Mouse (Mus musculus): ENCODE results near the gene Vstm4. TPM values are rescaled to one million over a fixed set of nuclear protein-coding genes. Genes with fewer than 3 reads are reported as not detected.

Gene Vstm4
- polyA plus RNA-seq (2015; fragmentation: Nextera tagmentation; extraction: Ambion mirVana), result 4.9 and 6.4 TPM in 2 replicates

DNA sequence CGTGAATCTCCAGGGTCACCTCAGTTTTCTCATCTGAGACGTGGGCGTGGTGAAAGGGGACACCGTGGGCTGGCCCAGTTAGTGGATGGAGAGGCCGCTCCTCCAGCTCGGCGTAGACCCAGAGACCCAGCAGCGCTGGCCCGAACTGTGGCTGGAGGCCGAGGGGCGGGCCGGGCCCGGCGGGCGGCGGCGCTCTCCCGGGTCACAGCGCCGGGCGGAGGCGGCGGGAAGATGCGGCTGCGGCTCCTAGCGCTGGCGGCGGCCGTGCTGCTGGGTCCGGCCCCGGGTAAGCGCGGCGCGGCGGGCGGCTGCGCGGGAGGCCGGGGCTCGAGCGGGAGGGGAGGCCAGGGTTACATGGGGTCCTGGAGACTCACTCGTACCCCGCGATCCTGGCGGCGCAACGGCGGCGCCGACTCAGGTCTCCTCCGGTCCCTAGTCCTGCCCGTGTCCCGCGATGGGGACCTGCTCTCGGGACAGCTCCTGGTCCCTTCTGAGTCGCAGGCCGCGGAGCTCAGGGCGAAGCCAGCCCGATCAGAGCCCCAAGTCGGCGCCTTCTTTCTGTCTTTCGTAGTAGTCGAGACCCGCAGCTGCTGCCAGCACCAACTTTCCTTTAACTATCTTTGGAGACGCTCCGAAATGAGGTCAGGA lies at the start of gene Vstm4:
Gene Vstm4 (plus strand): TSS at position 76 of the 648 bp plus-strand sequence.
- ATAC-seq (ENCODE audit: low read depth), result peak; percentile 70
- H3K4me1 ChIP-seq (ENCODE audit: control insufficient read depth, low read depth, low read length), result no peaks in the 10 kb centered on the region
- H3K9me3 ChIP-seq (replicated peaks; ENCODE audit: control insufficient read depth, low read length), result no peaks in the 10 kb centered on the region
- no peak within 1 kb of the TSS for H3K27ac ChIP-seq (ENCODE audit: low read length)
- peaks cover 12% of the 10 kb centered on the region for H3K27me3 ChIP-seq (ENCODE audit: control insufficient read depth, insufficient read depth, low read depth, low read length)
- no peaks in the 10 kb centered on the region for H3K36me3 ChIP-seq (ENCODE audit: control insufficient read depth, insufficient read depth)
- peak within 1 kb of the TSS; percentile 51; the same call in 1 of the 2 replicates for H3K9ac ChIP-seq (ENCODE audit: low read depth, low read length)
- WGBS (ENCODE audit: insufficient replicate concordance), result 2% methylated on average over 66 of the region's 68 CpGs
- H3K4me3 ChIP-seq (ENCODE audit: low read depth, low read length), result peak within 1 kb of the TSS; percentile 50
- H3K4me2 ChIP-seq (ENCODE audit: low read depth, low read length), result peak within 1 kb of the TSS; percentile 50

DNA sequence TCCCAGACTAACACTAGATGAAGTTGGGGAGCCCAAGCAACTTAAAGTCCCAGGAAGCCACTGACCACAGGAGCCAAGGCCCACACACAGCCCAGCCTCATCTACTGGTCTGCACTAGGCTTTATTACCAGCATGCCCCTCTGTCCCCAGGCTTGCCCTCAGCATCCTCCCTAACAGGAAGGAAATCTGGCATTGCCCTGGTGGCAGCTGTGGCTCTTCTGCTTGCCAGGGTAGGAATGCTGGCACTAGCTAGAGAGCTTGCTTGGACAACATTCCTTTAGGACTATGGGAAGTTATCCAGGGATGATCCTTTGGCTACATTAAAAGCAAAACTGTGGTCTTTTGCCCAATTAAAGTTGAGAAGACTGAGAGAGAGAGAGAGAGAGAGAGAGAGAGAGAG lies 46.4 kb upstream of the Vstm4 start:
- H3K4me1 ChIP-seq (ENCODE audit: control insufficient read depth, low read depth, low read length), result no peaks in the 10 kb centered on the region
- no peaks in the 10 kb centered on the region for H3K36me3 ChIP-seq (ENCODE audit: control insufficient read depth, insufficient read depth)
- H3K27me3 ChIP-seq (ENCODE audit: control insufficient read depth, insufficient read depth, low read depth, low read length), result no peaks in the 10 kb centered on the region
- H3K9me3 ChIP-seq (replicated peaks; ENCODE audit: control insufficient read depth, low read length), result no peaks in the 10 kb centered on the region
- no peak overlapping the region for H3K4me3 ChIP-seq (ENCODE audit: low read depth, low read length)
- H3K4me2 ChIP-seq (ENCODE audit: low read depth, low read length), result no peak overlapping the region
- no peak for ATAC-seq (ENCODE audit: low read depth)
- H3K27ac ChIP-seq (ENCODE audit: low read length), result no peak overlapping the region
- H3K9ac ChIP-seq (ENCODE audit: low read depth, low read length), result no peak overlapping the region

DNA sequence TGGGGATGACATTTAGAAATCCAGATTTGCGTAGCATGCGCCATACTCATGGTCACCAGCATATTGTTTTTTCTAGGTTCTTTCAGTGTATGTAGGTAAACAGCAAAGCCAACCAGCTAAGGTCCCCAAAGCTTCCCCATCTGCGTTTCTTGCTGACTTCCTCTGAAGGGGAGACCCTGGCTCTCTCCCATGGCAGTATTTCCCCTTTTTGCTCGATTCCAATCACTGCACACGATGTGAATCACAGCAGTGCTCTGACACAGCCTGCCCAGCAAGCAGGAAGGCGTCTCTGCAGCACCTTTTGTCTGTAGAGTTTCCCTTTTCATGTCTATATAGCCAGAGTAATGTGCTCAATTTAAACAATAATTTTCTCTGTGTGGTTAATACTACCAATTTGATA lies 44.1 kb upstream of the Vstm4 start:
- no peak for ATAC-seq (ENCODE audit: low read depth)
- H3K36me3 ChIP-seq (ENCODE audit: control insufficient read depth, insufficient read depth), result no peaks in the 10 kb centered on the region
- 33% methylated on average over 6 of the region's 6 CpGs for WGBS (ENCODE audit: insufficient replicate concordance)

DNA sequence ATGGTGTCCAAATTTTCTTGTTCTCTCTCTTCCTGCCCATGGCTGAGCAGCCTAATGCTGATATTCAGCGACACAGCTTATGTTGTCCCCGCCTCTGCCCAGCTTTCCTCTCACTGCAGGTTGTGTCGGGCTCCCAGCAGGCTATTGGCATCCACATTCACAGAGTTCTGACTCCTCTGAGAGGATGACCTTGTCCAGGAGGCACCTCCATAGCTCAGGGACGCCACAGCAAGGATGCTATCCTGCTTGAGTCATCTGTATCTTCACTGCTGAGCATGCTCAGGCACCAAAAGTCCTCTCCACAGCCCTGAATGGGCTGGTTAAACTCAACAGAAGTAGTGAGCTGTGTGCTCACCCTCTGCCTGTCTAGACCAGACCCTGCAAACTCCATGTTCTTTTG lies 41.6 kb upstream of the Vstm4 start:
- WGBS (ENCODE audit: insufficient replicate concordance), result 45% methylated on average over 4 of the region's 4 CpGs
- H3K9me3 ChIP-seq (replicated peaks; ENCODE audit: control insufficient read depth, low read length), result no peaks in the 10 kb centered on the region
- ATAC-seq (ENCODE audit: low read depth), result no peak
- H3K9ac ChIP-seq (ENCODE audit: low read depth, low read length), result no peak overlapping the region
- no peaks in the 10 kb centered on the region for H3K4me1 ChIP-seq (ENCODE audit: control insufficient read depth, low read depth, low read length)
- no peaks in the 10 kb centered on the region for H3K36me3 ChIP-seq (ENCODE audit: control insufficient read depth, insufficient read depth)
- no peak overlapping the region for H3K4me3 ChIP-seq (ENCODE audit: low read depth, low read length)
- H3K4me2 ChIP-seq (ENCODE audit: low read depth, low read length), result no peak overlapping the region
- no peak overlapping the region for H3K27ac ChIP-seq (ENCODE audit: low read length)
- no peaks in the 10 kb centered on the region for H3K27me3 ChIP-seq (ENCODE audit: control insufficient read depth, insufficient read depth, low read depth, low read length)

More for the DNA sequence above, 44.1 kb upstream of the Vstm4 start:
- no peaks in the 10 kb centered on the region for H3K9me3 ChIP-seq (replicated peaks; ENCODE audit: control insufficient read depth, low read length)
- H3K4me1 ChIP-seq (ENCODE audit: control insufficient read depth, low read depth, low read length), result no peaks in the 10 kb centered on the region
- no peak overlapping the region for H3K4me3 ChIP-seq (ENCODE audit: low read depth, low read length)
- H3K9ac ChIP-seq (ENCODE audit: low read depth, low read length), result no peak overlapping the region
- H3K27me3 ChIP-seq (ENCODE audit: control insufficient read depth, insufficient read depth, low read depth, low read length), result no peaks in the 10 kb centered on the region
- no peak overlapping the region for H3K4me2 ChIP-seq (ENCODE audit: low read depth, low read length)
- no peak overlapping the region for H3K27ac ChIP-seq (ENCODE audit: low read length)

DNA sequence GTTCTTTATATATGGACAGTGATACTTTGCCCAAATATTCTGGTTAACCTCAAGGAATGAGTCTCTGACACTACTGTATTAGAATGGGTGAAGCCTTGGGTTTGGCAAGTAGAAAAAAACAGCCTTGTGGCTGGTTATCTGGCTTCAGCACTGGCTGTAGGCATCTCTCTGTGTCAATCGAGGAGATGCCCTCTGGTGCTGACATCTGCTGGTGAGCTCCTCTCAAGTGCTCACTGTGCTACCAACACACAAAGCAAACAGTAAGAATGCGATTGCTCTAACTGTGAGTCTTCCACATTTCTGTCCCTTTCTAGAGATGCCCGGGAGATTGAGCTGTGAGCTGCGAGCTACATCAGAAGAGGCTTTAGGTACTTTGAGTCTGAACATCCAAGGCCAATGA lies 40.0 kb upstream of the Vstm4 start:
- Histone ChIP-seq H3K9ac (ENCODE audit: low read depth, low read length) (no peak overlapping the region), H3K4me3 (ENCODE audit: low read depth, low read length) (no peak overlapping the region), H3K27me3 (ENCODE audit: control insufficient read depth, insufficient read depth, low read depth, low read length) (no peaks in the 10 kb centered on the region), H3K36me3 (ENCODE audit: control insufficient read depth, insufficient read depth) (no peaks in the 10 kb centered on the region), H3K9me3 (replicated peaks; ENCODE audit: control insufficient read depth, low read length) (no peaks in the 10 kb centered on the region), H3K4me1 (ENCODE audit: control insufficient read depth, low read depth, low read length) (no peaks in the 10 kb centered on the region), H3K27ac (ENCODE audit: low read length) (no peak overlapping the region), H3K4me2 (ENCODE audit: low read depth, low read length) (no peak overlapping the region)
- 58% methylated on average over 4 of the region's 4 CpGs for WGBS (ENCODE audit: insufficient replicate concordance)
- ATAC-seq (ENCODE audit: low read depth), result no peak

DNA sequence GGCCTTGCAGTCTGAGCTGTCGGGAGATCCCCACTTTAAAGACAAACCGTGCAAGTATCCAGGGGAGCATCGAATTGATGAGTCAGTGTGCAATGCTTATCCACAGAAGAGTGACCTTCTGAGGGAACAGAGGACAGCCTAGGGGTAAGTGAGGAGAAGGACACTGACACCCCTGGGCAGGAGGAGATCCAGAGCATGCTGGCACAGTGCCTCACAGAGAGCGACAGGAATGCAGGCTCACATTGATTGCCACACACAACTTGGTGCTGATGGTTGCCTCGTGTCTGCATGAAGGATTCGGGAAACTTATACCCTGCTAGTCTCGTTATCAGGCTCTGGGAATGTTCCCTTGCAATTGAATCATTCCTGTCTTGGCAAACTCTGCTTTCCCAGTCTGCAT lies 39.3 kb upstream of the Vstm4 start:
- no peaks in the 10 kb centered on the region for H3K36me3 ChIP-seq (ENCODE audit: control insufficient read depth, insufficient read depth)
- H3K4me2 ChIP-seq (ENCODE audit: low read depth, low read length), result no peak overlapping the region
- ATAC-seq (ENCODE audit: low read depth), result no peak
- no peak overlapping the region for H3K4me3 ChIP-seq (ENCODE audit: low read depth, low read length)
- no peak overlapping the region for H3K27ac ChIP-seq (ENCODE audit: low read length)
- H3K27me3 ChIP-seq (ENCODE audit: control insufficient read depth, insufficient read depth, low read depth, low read length), result no peaks in the 10 kb centered on the region
- H3K9ac ChIP-seq (ENCODE audit: low read depth, low read length), result no peak overlapping the region
- no peaks in the 10 kb centered on the region for H3K4me1 ChIP-seq (ENCODE audit: control insufficient read depth, low read depth, low read length)
- 51% methylated on average over 7 of the region's 7 CpGs for WGBS (ENCODE audit: insufficient replicate concordance)
- H3K9me3 ChIP-seq (replicated peaks; ENCODE audit: control insufficient read depth, low read length), result no peaks in the 10 kb centered on the region

DNA sequence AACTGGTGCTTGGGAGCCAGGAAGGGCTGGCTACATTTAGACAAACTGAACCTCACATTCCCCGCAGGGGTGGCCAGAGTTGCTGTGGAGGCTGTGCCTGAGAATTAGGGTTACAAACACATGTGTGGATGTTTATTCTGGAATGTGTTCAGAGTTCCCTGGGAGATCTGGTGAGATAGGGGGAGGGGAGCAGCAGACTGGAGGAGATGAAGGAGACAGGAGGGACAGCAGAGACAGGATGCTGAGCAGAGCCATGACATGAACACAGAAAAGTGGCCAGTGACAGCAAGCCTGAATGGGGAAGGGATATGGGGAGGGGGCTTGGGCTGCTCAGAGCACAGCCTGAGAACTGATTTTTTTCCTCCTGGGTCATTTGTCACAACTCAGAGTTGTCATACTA lies 37.3 kb upstream of the Vstm4 start:
- no peaks in the 10 kb centered on the region for H3K27me3 ChIP-seq (ENCODE audit: control insufficient read depth, insufficient read depth, low read depth, low read length)
- no peak overlapping the region for H3K4me2 ChIP-seq (ENCODE audit: low read depth, low read length)
- 64% methylated on average over 1 of the region's 1 CpGs for WGBS (ENCODE audit: insufficient replicate concordance)
- H3K4me3 ChIP-seq (ENCODE audit: low read depth, low read length), result no peak overlapping the region
- H3K9ac ChIP-seq (ENCODE audit: low read depth, low read length), result no peak overlapping the region
- no peaks in the 10 kb centered on the region for H3K36me3 ChIP-seq (ENCODE audit: control insufficient read depth, insufficient read depth)
- H3K4me1 ChIP-seq (ENCODE audit: control insufficient read depth, low read depth, low read length), result no peaks in the 10 kb centered on the region
- no peak overlapping the region for H3K27ac ChIP-seq (ENCODE audit: low read length)
- no peak for ATAC-seq (ENCODE audit: low read depth)
- no peaks in the 10 kb centered on the region for H3K9me3 ChIP-seq (replicated peaks; ENCODE audit: control insufficient read depth, low read length)

DNA sequence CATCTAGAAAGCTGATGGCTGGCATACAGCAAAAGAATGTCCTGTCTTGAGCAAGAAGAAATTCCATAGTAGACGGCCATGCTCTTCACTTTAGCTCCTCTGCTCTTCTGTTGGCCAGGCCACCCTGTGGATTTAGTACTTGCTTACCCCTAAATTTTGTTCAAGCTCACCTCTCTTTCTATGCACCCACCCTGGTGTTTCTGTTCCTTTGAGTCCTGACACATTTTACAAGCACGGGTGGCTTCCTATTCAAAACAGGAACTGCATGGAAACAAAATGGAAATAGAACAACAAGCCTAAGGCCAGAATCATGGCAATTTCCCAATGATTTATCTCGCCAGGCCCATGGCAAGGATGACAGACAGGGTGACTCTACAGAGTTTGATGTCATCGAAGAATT lies 33.7 kb upstream of the Vstm4 start:
- Histone ChIP-seq H3K27ac (ENCODE audit: low read length) (no peak overlapping the region), H3K4me2 (ENCODE audit: low read depth, low read length) (no peak overlapping the region), H3K36me3 (ENCODE audit: control insufficient read depth, insufficient read depth) (no peaks in the 10 kb centered on the region), H3K9ac (ENCODE audit: low read depth, low read length) (no peak overlapping the region), H3K27me3 (ENCODE audit: control insufficient read depth, insufficient read depth, low read depth, low read length) (no peaks in the 10 kb centered on the region), H3K9me3 (replicated peaks; ENCODE audit: control insufficient read depth, low read length) (no peaks in the 10 kb centered on the region), H3K4me1 (ENCODE audit: control insufficient read depth, low read depth, low read length) (no peaks in the 10 kb centered on the region), H3K4me3 (ENCODE audit: low read depth, low read length) (no peak overlapping the region)
- ATAC-seq (ENCODE audit: low read depth), result no peak
- 49% methylated on average over 4 of the region's 4 CpGs for WGBS (ENCODE audit: insufficient replicate concordance)

DNA sequence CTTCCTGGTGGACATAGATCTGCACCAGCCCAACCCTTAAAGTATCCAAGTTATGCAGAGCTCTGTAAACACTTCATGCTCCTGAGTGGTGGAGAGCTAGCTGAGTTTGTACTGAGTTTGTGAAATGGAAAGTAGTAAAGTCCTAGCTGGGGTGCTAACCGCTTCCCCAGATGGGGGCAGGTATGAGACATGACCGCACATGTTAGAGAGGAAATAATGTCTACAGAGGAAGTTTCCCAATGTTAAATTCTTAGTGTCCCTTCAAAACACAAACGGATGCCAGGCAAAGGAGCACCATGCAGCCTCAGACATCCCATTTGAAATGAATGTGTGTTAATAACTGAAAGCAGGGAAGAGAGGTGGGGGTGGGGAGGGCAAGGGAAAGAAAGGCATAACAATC lies 32.7 kb upstream of the Vstm4 start:
- Histone ChIP-seq H3K36me3 (ENCODE audit: control insufficient read depth, insufficient read depth) (no peaks in the 10 kb centered on the region), H3K27me3 (ENCODE audit: control insufficient read depth, insufficient read depth, low read depth, low read length) (no peaks in the 10 kb centered on the region), H3K4me1 (ENCODE audit: control insufficient read depth, low read depth, low read length) (peaks cover 3% of the 10 kb centered on the region), H3K9ac (ENCODE audit: low read depth, low read length) (no peak overlapping the region), H3K27ac (ENCODE audit: low read length) (no peak overlapping the region), H3K4me3 (ENCODE audit: low read depth, low read length) (no peak overlapping the region), H3K4me2 (ENCODE audit: low read depth, low read length) (no peak overlapping the region), H3K9me3 (replicated peaks; ENCODE audit: control insufficient read depth, low read length) (no peaks in the 10 kb centered on the region)
- WGBS (ENCODE audit: insufficient replicate concordance), result 43% methylated on average over 3 of the region's 3 CpGs
- ATAC-seq (ENCODE audit: low read depth), result no peak
